Mouse (Mus musculus) gastrocnemius, postnatal 14 days (tissue): ENCODE data around the gene Vma21-ps. TPM values are rescaled to one million over a fixed set of nuclear protein-coding genes. Genes with fewer than 3 reads are reported as not detected.
"Not testable (repeated sequence)": the region's sequence is repeated elsewhere in the genome, so short reads cannot be mapped to it uniquely, and the experiment has no call there.

Experiments
- DNase-seq: peaks from one replicate; pipeline ENCODE4 v3.0.0; 2021; ENCODE audit warnings: mixed read lengths
- intact Hi-C: fragments of 180-260 bp; cut with DNase I; formaldehyde crosslinking; loops from one replicate; pipeline ENCODE4 v1.15.1; 2025; ENCODE audit warnings: low total_unique reads
- long read RNA-seq, 2 experiments: library from polyadenylated mRNA; stranded (forward); transcript quantifications; one replicate each; pipeline ENCODE4 v2.0.0; 2021
- total RNA-seq, 2 experiments: library from RNA; stranded (reverse); gene quantifications; 2 replicates each; pipeline ENCODE4 v1.2.3; 2021

Gene Vma21-ps
- total RNA-seq: not detected
- long read RNA-seq, experiment 1: 0 reads
- long read RNA-seq, experiment 2: 0 reads

- DNase-seq, intact Hi-C loops: not testable (repeated sequence)
Observed at GRCm38 (mm10) chr4:52497144-52497543, at the start of gene Vma21-ps. Gene Vma21-ps (minus strand): TSS chr4:52497244.

DNA sequence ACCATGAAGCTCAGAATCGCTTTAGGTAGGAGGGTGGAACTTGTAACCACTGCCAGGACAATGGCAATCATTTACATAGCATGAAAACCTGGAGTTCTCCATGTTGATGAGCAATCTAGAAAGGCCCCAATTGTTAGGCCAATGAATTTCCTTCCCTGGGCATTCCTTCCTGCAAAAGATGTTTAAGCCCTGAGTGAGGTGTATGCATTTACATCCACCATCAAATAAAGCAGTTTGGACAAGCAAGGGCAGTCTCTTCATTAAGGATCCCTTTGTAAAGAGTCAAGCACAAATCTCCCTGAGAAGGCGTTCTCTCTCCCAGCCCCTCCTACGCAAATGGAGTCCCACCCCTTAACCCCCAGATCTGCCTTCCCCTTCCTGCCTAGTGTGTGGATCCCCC, 46.0 kb upstream of the Vma21-ps start:
- no peak for DNase-seq
- intact Hi-C loops: no loop called here

- DNase-seq: no peak
- intact Hi-C loops: no loop called here
Observed at GRCm38 (mm10) chr4:52530636-52531035, 33.6 kb upstream of the Vma21-ps start.

- intact Hi-C loops: no loop called here
- no peak for DNase-seq
Observed at GRCm38 (mm10) chr4:52526464-52526863, 29.4 kb upstream of the Vma21-ps start.

- intact Hi-C loops: no loop called here
- DNase-seq: no peak
Observed at GRCm38 (mm10) chr4:52519301-52519700, 22.3 kb upstream of the Vma21-ps start.

- intact Hi-C loops: no loop called here
- DNase-seq: no peak
Observed at GRCm38 (mm10) chr4:52517580-52517979, 20.5 kb upstream of the Vma21-ps start.

- intact Hi-C loops: no loop called here
- no peak for DNase-seq
Observed at GRCm38 (mm10) chr4:52487486-52487885, 9.6 kb downstream of the Vma21-ps start.

- intact Hi-C loops: no loop called here
- no peak for DNase-seq
Observed at GRCm38 (mm10) chr4:52473431-52473830, 23.6 kb downstream of the Vma21-ps start.

DNA sequence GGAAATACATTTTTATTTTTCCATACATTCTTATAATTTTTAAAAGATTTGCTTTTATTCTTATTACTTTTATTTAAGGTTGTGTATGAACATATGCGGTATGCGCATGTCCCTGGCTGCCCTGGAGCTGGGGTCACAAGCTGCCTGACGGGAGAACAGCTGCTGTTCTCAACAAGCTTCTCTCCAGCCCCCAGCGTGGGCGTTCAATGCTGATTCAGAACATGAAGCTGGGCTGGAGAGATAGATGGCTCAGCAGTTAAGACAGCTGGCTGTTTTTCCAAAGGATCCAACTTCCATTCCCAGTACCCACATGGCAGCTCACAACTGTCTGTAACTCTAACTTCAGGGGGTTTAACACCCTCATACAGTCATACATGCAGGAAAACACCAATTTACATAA, 35.7 kb downstream of the Vma21-ps start:
- intact Hi-C loops: no loop called here
- DNase-seq: no peak

GRCm38 (mm10) chr4:52459726-52460125, 37.3 kb downstream of the Vma21-ps start:
- DNase-seq: no peak
- intact Hi-C loops: no loop called here

Other genes starting within 250 kb of the Vma21-ps start
- gene Smc2, start 58.0 kb downstream of the Vma21-ps start, total RNA-seq: 1 to 10 TPM; 4.9 to 5.3 TPM
- not detected for gene Toporsl, start 99.0 kb upstream of the Vma21-ps start, total RNA-seq